Mouse (Mus musculus) G1E (cell line): Measurements from ENCODE around the gene Trim16.

ENCODE experiments used
- CTCF ChIP-seq: IDR thresholded peaks from 2 replicates; pipeline ENCODE4 v1.5.1; 2012; ENCODE audit warnings: low read depth, low read length, inconsistent platforms, mixed read lengths
- GATA1 ChIP-seq: IDR thresholded peaks from 2 replicates; pipeline ENCODE4 v1.6.1; 2012; ENCODE audit warnings: borderline replicate concordance, low read length, inconsistent platforms, mixed read lengths

DNA sequence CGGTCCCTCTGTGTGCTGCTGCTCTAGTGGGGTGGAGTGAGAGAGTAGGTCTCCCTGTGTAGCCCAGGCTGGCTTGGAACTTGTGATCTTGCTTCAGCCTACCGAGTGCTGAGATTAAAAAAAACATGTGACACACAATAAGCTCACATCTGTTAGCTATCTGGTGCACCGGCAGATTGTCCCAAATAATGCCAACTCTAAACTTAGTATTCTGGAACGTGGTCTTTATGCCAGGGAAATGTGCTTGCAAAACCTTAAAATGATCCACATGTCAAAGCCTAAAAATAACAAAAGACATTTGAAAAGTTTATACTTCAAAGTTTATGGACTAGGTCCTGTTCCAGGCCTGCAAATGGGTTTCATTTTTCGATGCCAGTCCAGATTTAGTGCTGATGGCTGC is 49.2 kb downstream of the Trim16 start:
- TF ChIP-seq CTCF (no peak), GATA1 (no peak)
